Mouse (Mus musculus): ENCODE measurements at regions not wholly inside any gene's neighbourhood (a gene's known extent, or its start where the extent isn't known, plus 50 kb on each side); places are given as distances from the start of the nearest gene placed in this dataset.

DNA sequence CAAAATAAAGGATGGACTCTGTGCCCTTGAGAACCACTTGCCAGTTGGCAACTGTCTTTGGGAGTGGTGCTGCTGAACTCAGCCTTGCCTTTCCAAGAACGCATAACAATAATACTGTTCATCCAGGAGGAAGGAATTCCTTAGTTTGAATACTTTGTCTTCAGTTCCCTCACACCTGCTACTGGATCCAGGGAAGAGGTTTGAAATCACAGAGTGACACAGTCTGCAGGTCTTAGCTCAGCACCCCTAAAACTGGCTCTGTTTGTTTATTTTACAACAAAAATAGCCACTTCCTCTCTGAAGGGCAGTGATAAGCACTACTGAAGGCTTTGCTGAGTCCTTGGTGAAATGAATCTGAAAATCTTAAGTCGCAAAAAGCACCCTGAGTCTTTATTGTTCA, 703.1 kb upstream of the Marcks start:
- TF ChIP-seq POLR2A (IDR thresholded peaks at IDR 0.05; ENCODE audit: insufficient read length, low read depth), result no peak
- TF ChIP-seq CEBPB (IDR thresholded peaks at IDR 0.05; ENCODE audit: insufficient read depth, poor library complexity, severe bottlenecking), result no peak
- no peak for TF ChIP-seq E2F4 (IDR thresholded peaks at IDR 0.05; ENCODE audit: insufficient read depth)

Measured in myocyte (in vitro differentiated cells).